Mouse (Mus musculus) myocyte (in vitro differentiated cells): ENCODE results near the gene Cstf2.

Experiments used
- E2F4 ChIP-seq: IDR thresholded peaks from one replicate; pipeline ENCODE4 v1.6.1; 2011; ENCODE audit warnings: mild to moderate bottlenecking, control low read depth, moderate library complexity; ENCODE audit not compliant: insufficient read depth
- MYOD1 ChIP-seq, 3 experiments: IDR thresholded peaks; one replicate each; pipeline ENCODE4 v1.6.1; 2011; ENCODE audit warnings: control low read depth in 2 of 3, low read depth in 2 of 3, mild to moderate bottlenecking in 2 of 3, moderate library complexity in 1 of 3; ENCODE audit not compliant: insufficient read length in 2 of 3, control insufficient read depth in 1 of 3
- MYOG ChIP-seq, 3 experiments: IDR thresholded peaks; one replicate each; pipeline ENCODE4 v1.6.1; 2011; ENCODE audit warnings: control low read depth in 2 of 3, low read depth in 2 of 3, mild to moderate bottlenecking in 2 of 3; ENCODE audit not compliant: insufficient read length in 2 of 3, control insufficient read depth in 1 of 3, insufficient read depth in 1 of 3
- POLR2A ChIP-seq: IDR thresholded peaks from one replicate; pipeline ENCODE4 v1.6.1; 2011; ENCODE audit warnings: low read depth, mild to moderate bottlenecking, control low read depth, moderate library complexity; ENCODE audit not compliant: insufficient read length
- POLR2AphosphoS2 ChIP-seq: IDR thresholded peaks from one replicate; pipeline ENCODE4 v1.6.1; 2011; ENCODE audit warnings: low read depth, control low read depth; ENCODE audit not compliant: insufficient read length
- TCF12 ChIP-seq: IDR thresholded peaks from one replicate; pipeline ENCODE4 v1.6.1; 2011; ENCODE audit warnings: mild to moderate bottlenecking, control low read depth; ENCODE audit not compliant: poor library complexity, insufficient read depth, severe bottlenecking
- TCF3 ChIP-seq: IDR thresholded peaks from one replicate; pipeline ENCODE4 v1.6.1; 2011; ENCODE audit warnings: low read depth, control low read depth; ENCODE audit not compliant: insufficient read length

GRCm38 (mm10) chrX:134111767-134112166 lies 52.8 kb downstream of the Cstf2 start:
- TF ChIP-seq POLR2A (no peak), MYOG (IDR thresholded peaks at IDR 0.05; ENCODE audit: control insufficient read depth in 1 of 3, insufficient read depth in 1 of 3, insufficient read length in 2 of 3, low read depth in 2 of 3) (no peak), TCF3 (no peak), TCF12 (no peak), MYOD1 (IDR thresholded peaks at IDR 0.05; ENCODE audit: control insufficient read depth in 1 of 3, insufficient read length in 2 of 3, low read depth in 2 of 3) (no peak), POLR2AphosphoS2 (no peak), E2F4 (no peak)
